8 mouse cellular contexts compared by ENCODE assay signal in genomic region chr11:44616788-44617712, GRCm38 (mm10). TPM values are rescaled to one million over a fixed set of nuclear protein-coding genes. Genes with fewer than 3 reads are reported as not detected.
DNase-seq lines count a peak whose midpoint lies in the region; ATAC-seq and TF ChIP-seq lines count a peak whose summit lies in the region.

TSS of gene Ebf1 (plus strand) at chr11:44617317.

- TF ChIP-seq POLR2A in olfactory bulb, adult 2 months (IDR thresholded peaks at IDR 0.05; ENCODE audit: insufficient read depth, low read depth, low read length): no peak
- TF ChIP-seq POLR2A in thymus, adult 2 months (IDR thresholded peaks at IDR 0.05; ENCODE audit: control insufficient read depth, extremely low read depth, insufficient read depth, low read length, poor library complexity): no peak

- in situ Hi-C loops in ES-E14 (cut with MboI; ENCODE audit: low sequenced_read_pairs in 2 of 2, unreplicated experiment in 2 of 2): no loop called here

- no peak for TF ChIP-seq CTCF in lung, embryonic 14.5 days (IDR thresholded peaks at IDR 0.05; ENCODE audit: low read depth)
- TF ChIP-seq CTCF in olfactory bulb, adult 2 months (IDR thresholded peaks at IDR 0.05; ENCODE audit: insufficient read depth, low read depth, low read length): no peak
- no peak for TF ChIP-seq CTCF in thymus, adult 2 months (IDR thresholded peaks at IDR 0.05; ENCODE audit: borderline replicate concordance, control insufficient read depth, extremely low read depth, insufficient read depth, low read length, poor library complexity)

- peak within 1 kb of the TSS; percentile 55 for H3K9ac ChIP-seq in ES-E14 (ENCODE audit: insufficient read depth, low read depth, low read length, poor library complexity, severe bottlenecking)
- H3K9ac ChIP-seq in heart, embryonic 12.5 days: peak within 1 kb of the TSS; percentile 77
- peak within 1 kb of the TSS; percentile 66 for H3K9ac ChIP-seq in kidney, embryonic 15.5 days
- H3K9ac ChIP-seq in lung, embryonic 14.5 days: peak within 1 kb of the TSS; percentile 58

- ATAC-seq in erythroid progenitor cell, adult 5-6 weeks (replicated peaks; ENCODE audit: low FRiP score, poor library complexity, severe bottlenecking): peak; percentile 59; the same call in 1 of the 2 replicates
- ATAC-seq in heart, embryonic 12.5 days (ENCODE audit: insufficient number of reproducible peaks, low FRiP score): peak; percentile 92
- ATAC-seq in kidney, embryonic 15.5 days (replicated peaks; ENCODE audit: low FRiP score): peak; percentile 97
- peak; percentile 96 for ATAC-seq in lung, embryonic 14.5 days (ENCODE audit: insufficient read depth)

- H3K27ac ChIP-seq in ES-E14 (ENCODE audit: insufficient read depth, low read depth, low read length, poor library complexity, severe bottlenecking): no peak within 1 kb of the TSS
- peak within 1 kb of the TSS; percentile 99 for H3K27ac ChIP-seq in brown adipose tissue, adult 24 weeks (replicated peaks; ENCODE audit: low read depth, low read length)
- peak within 1 kb of the TSS; percentile 84 for H3K27ac ChIP-seq in heart, embryonic 12.5 days (ENCODE audit: poor library complexity, severe bottlenecking)
- peak within 1 kb of the TSS; percentile 89 for H3K27ac ChIP-seq in kidney, embryonic 15.5 days
- H3K27ac ChIP-seq in lung, embryonic 14.5 days (ENCODE audit: low read depth): peak within 1 kb of the TSS; percentile 30; the same call in 1 of the 2 replicates
- no peak within 1 kb of the TSS for H3K27ac ChIP-seq in olfactory bulb, adult 2 months (ENCODE audit: insufficient read depth, low read depth, low read length)
- no peak within 1 kb of the TSS for H3K27ac ChIP-seq in thymus, adult 2 months (ENCODE audit: control insufficient read depth, insufficient read depth, low read length)

- H3K9me3 ChIP-seq in ES-E14 (ENCODE audit: control insufficient read depth, insufficient read depth, low read depth, low read length): no peaks in the 10 kb centered on the region
- peaks cover 2% of the 10 kb centered on the region; the same call in 1 of the 2 replicates for H3K9me3 ChIP-seq in heart, embryonic 12.5 days (replicated peaks)
- H3K9me3 ChIP-seq in kidney, embryonic 15.5 days (replicated peaks): no peaks in the 10 kb centered on the region
- peaks cover 1% of the 10 kb centered on the region; the same call in 1 of the 2 replicates for H3K9me3 ChIP-seq in lung, embryonic 14.5 days (ENCODE audit: low read depth, low read length)

- peaks cover 0 to 10% of the 10 kb centered on the region in 2 experiments; a peak in 2 of 4 replicates for H3K4me1 ChIP-seq in ES-E14 (ENCODE audit: control insufficient read depth in 2 of 2, insufficient read depth in 2 of 2, low read length in 2 of 2, poor library complexity in 1 of 2)
- peaks cover 7% of the 10 kb centered on the region for H3K4me1 ChIP-seq in brown adipose tissue, adult 24 weeks (ENCODE audit: control insufficient read depth, insufficient read depth, insufficient read length, low read length)
- peaks cover 28% of the 10 kb centered on the region for H3K4me1 ChIP-seq in heart, embryonic 12.5 days (replicated peaks)
- H3K4me1 ChIP-seq in kidney, embryonic 15.5 days: peaks cover 60% of the 10 kb centered on the region
- no peaks in the 10 kb centered on the region for H3K4me1 ChIP-seq in lung, embryonic 14.5 days (ENCODE audit: insufficient read depth)
- peaks cover 14% of the 10 kb centered on the region for H3K4me1 ChIP-seq in olfactory bulb, adult 2 months (ENCODE audit: control insufficient read depth, insufficient read depth, low read length)
- peaks cover 8% of the 10 kb centered on the region for H3K4me1 ChIP-seq in thymus, adult 2 months (replicated peaks; ENCODE audit: control insufficient read depth, insufficient read depth, low read length)

- no peaks in the 10 kb centered on the region for H3K36me3 ChIP-seq in ES-E14 (ENCODE audit: control insufficient read depth, insufficient read depth, low read length, poor library complexity, severe bottlenecking)
- peaks cover 2% of the 10 kb centered on the region; the same call in 1 of the 2 replicates for H3K36me3 ChIP-seq in heart, embryonic 12.5 days
- peaks cover under 1% of the 10 kb centered on the region; the same call in 1 of the 2 replicates for H3K36me3 ChIP-seq in kidney, embryonic 15.5 days
- H3K36me3 ChIP-seq in lung, embryonic 14.5 days (ENCODE audit: insufficient read depth): no peaks in the 10 kb centered on the region
- H3K36me3 ChIP-seq in thymus, adult 2 months (ENCODE audit: control insufficient read depth, insufficient read depth, low read length): no peaks in the 10 kb centered on the region

- H3K4me3 ChIP-seq in ES-E14 (ENCODE audit: insufficient read depth in 1 of 2, low read depth in 1 of 2, low read length in 2 of 2, poor library complexity in 1 of 2, severe bottlenecking in 1 of 2): peak within 1 kb of the TSS; percentile 72 to 80
- peak within 1 kb of the TSS; percentile 100 for H3K4me3 ChIP-seq in brown adipose tissue, adult 24 weeks (ENCODE audit: insufficient read depth, low read depth, low read length)
- peak within 1 kb of the TSS; percentile 62 for H3K4me3 ChIP-seq in heart, embryonic 12.5 days
- peak within 1 kb of the TSS; percentile 66 for H3K4me3 ChIP-seq in kidney, embryonic 15.5 days (replicated peaks)
- H3K4me3 ChIP-seq in lung, embryonic 14.5 days (ENCODE audit: low read depth, low read length): peak within 1 kb of the TSS; percentile 51
- peak within 1 kb of the TSS; percentile 48 for H3K4me3 ChIP-seq in olfactory bulb, adult 2 months (ENCODE audit: insufficient read depth, low read depth, low read length)
- peak within 1 kb of the TSS; percentile 39 for H3K4me3 ChIP-seq in thymus, adult 2 months (ENCODE audit: control insufficient read depth, insufficient read depth, low read length)

- peak; percentile 94 for DNase-seq in ES-E14 (ENCODE audit: low read depth, low spot score)
- peak; percentile 97 for DNase-seq in lung, embryonic 14.5 days
- DNase-seq in thymus, adult 2 months: peak; percentile 84

- H3K4me2 ChIP-seq in heart, embryonic 12.5 days: peak within 1 kb of the TSS; percentile 80
- peak within 1 kb of the TSS; percentile 87 for H3K4me2 ChIP-seq in kidney, embryonic 15.5 days
- H3K4me2 ChIP-seq in lung, embryonic 14.5 days: peak within 1 kb of the TSS; percentile 80

- peaks cover 54% of the 10 kb centered on the region for H3K27me3 ChIP-seq in heart, embryonic 12.5 days (replicated peaks)
- H3K27me3 ChIP-seq in kidney, embryonic 15.5 days: peaks cover 77% of the 10 kb centered on the region
- H3K27me3 ChIP-seq in lung, embryonic 14.5 days (ENCODE audit: insufficient read depth, low read length): peaks cover 77% of the 10 kb centered on the region
- peaks cover 16% of the 10 kb centered on the region for H3K27me3 ChIP-seq in thymus, adult 2 months (ENCODE audit: control insufficient read depth, insufficient read depth, low read length)

- WGBS in heart, embryonic 12.5 days: under 1% methylated on average over 28 of the region's 31 CpGs
- under 1% methylated on average over 30 of the region's 31 CpGs for WGBS in kidney, embryonic 15.5 days
- WGBS in lung, embryonic 14.5 days: under 1% methylated on average over 31 of the region's 31 CpGs
- WGBS in olfactory bulb, adult 2 months: 1% methylated on average over 28 of the region's 31 CpGs
- WGBS in thymus, adult 2 months: 3% methylated on average over 31 of the region's 31 CpGs

TF ChIP-seq in ES-E14, 5 proteins besides CTCF, POLR2A, EP300 and RAD21:
- TF ChIP-seq ZNF384 (IDR thresholded peaks at IDR 0.05; ENCODE audit: low read depth, low read length): no peak
- TF ChIP-seq MAFK (IDR thresholded peaks at IDR 0.05; ENCODE audit: insufficient read depth, low read depth, low read length): no peak
- no peak for TF ChIP-seq ZC3H11A (IDR thresholded peaks at IDR 0.05; ENCODE audit: borderline replicate concordance, low read depth, low read length)
- TF ChIP-seq HCFC1 (IDR thresholded peaks at IDR 0.05; ENCODE audit: borderline replicate concordance, insufficient read depth, low read length): no peak
- TF ChIP-seq CHD2 (IDR thresholded peaks at IDR 0.05; ENCODE audit: low read depth, low read length): no peak

RNA-seq across cellular contexts. Expression of gene Ebf1, which starts in this region (rescaled TPM):
- total RNA-seq in ES-E14 (2012; rRNA removed): 1.6 and 3.2 TPM in 2 replicates
- polyA plus RNA-seq in brown adipose tissue, adult 24 weeks (2012; ENCODE audit: insufficient read depth, insufficient read length, missing spikeins): 35.3 and 38.8 TPM in 2 replicates
- total RNA-seq in erythroid progenitor cell, adult 5-6 weeks (2015; ENCODE audit: low replicate concordance): 16.2 and 21.0 TPM in 2 replicates
- 3.7 and 7.6 TPM in 2 replicates for total RNA-seq in erythroid progenitor cell, adult 5-6 weeks (2017; ENCODE audit: low replicate concordance)
- polyA plus RNA-seq in heart, embryonic 12.5 days (2016; fragmentation: Nextera tagmentation; extraction: Ambion mirVana): 13.9 and 15.6 TPM in 2 replicates
- 22.8 and 24.1 TPM in 2 replicates for polyA plus RNA-seq in kidney, embryonic 15.5 days (2015; fragmentation: Nextera tagmentation; extraction: Ambion mirVana)
- 10.4 and 11.6 TPM in 2 replicates for polyA plus RNA-seq in lung, embryonic 14.5 days (2014; fragmentation: Nextera tagmentation; extraction: Ambion mirVana)
- not detected in 2 replicates for polyA plus RNA-seq in olfactory bulb, adult 2 months (2012; ENCODE audit: insufficient read depth, insufficient read length, low replicate concordance, missing spikeins)
- 4.4 and 5.0 TPM in 2 replicates for polyA plus RNA-seq in thymus, adult 2 months (2012; rRNA removed)

Comparison
In these comparisons a context has a peak if more than half of its experiments do, and no peak if none do; other contexts are left out.
1. H3K27ac ChIP-seq: peak in brown adipose tissue, adult 24 weeks (single experiment), heart, embryonic 12.5 days (single experiment), kidney, embryonic 15.5 days (single experiment) and lung, embryonic 14.5 days (single experiment); none in ES-E14 (single experiment), olfactory bulb, adult 2 months (single experiment) and thymus, adult 2 months (single experiment).
2. H3K4me3 ChIP-seq: peak in every context shown above with its lines; median percentile 100 in brown adipose tissue, adult 24 weeks; 76 in ES-E14; 66 in kidney, embryonic 15.5 days; 62 in heart, embryonic 12.5 days; 51 in lung, embryonic 14.5 days; 48 in olfactory bulb, adult 2 months; 39 in thymus, adult 2 months.
3. Peak in every context shown above with its lines, with median percentiles within 50 percentile points of each other: DNase-seq, H3K9ac ChIP-seq, ATAC-seq and H3K4me2 ChIP-seq.